Mouse (Mus musculus): ENCODE measurements around the gene Gpr137b. TPM values are rescaled to one million over a fixed set of nuclear protein-coding genes. Genes with fewer than 3 reads are reported as not detected.
A peak's percentile ranks its signal among the peaks of the same experiment; 100 is the strongest.
"Not testable (repeated sequence)": the region's sequence is repeated elsewhere in the genome, so short reads cannot be mapped to it uniquely, and the experiment has no call there.

Gene Gpr137b
- polyA plus RNA-seq (2014; fragmentation: Nextera tagmentation; extraction: Ambion mirVana): 18.5 and 21.5 TPM in 2 replicates

DNA sequence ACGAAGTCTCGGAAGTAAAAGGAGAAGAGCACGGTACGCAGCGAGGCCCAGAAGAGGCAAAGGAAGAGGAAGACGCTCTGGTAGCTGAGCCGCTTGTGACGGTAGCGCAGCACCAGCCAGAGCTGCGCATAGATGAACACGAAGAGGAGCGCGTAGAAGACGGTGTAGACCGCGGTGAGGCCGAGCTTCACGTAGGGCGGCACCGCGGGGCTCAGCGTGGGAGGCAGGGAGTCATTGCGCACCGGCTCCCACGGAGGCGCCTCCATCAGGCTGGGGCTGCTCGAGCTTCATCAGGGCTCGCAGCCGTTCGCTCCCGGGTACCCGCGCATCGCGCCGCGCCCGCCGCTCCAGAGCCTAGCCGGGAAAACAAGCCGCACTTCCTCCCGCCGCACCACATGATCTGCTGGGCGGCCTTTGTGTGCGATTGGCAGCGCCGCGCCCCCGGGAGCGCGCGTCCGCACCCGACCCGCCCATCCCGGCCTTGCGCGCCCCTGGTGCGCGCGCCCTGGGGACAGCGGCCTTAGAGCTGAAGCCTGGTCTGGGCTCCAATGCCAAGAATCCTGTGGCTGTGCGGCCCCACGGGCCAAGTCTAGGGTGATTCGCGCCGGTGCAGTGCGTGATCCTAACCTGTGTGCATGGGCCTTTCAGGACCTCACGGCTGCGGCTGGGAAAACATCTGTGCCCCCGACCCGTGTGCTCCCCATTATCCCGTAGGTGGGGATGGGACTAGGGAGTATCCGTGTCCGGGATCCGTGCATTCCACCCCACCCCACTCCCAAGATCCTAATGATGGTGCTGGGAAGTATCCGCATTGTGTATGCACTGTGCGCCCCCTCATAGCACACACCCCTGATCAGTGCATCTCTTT is at the start of gene Gpr137b:
Gpr137b (minus strand) TSS at position 787 of the 868 bp plus-strand sequence.
- WGBS: under 1% methylated on average over 26 of the region's 78 CpGs
- H3K4me2 ChIP-seq (ENCODE audit: low read depth, low read length): peak within 1 kb of the TSS; percentile 38
- peak within 1 kb of the TSS; percentile 31 for H3K4me3 ChIP-seq (ENCODE audit: low read depth, low read length)
- H3K9me3 ChIP-seq (replicated peaks; ENCODE audit: control insufficient read depth, low read length); H3K27ac ChIP-seq (replicated peaks; ENCODE audit: low read depth, low read length); H3K4me1 ChIP-seq (ENCODE audit: control insufficient read depth, insufficient read depth, low read length); H3K27me3 ChIP-seq (ENCODE audit: control insufficient read depth, insufficient read depth, low read length); H3K36me3 ChIP-seq (replicated peaks; ENCODE audit: control insufficient read depth, insufficient read depth, low read depth, low read length); H3K9ac ChIP-seq (replicated peaks; ENCODE audit: low read length): not testable (repeated sequence)
- ATAC-seq (replicated peaks; ENCODE audit: insufficient number of reproducible peaks, low FRiP score, low TSS enrichment, low read depth) (peak; percentile 89), DNase-seq (ENCODE audit: low spot score) (peak; percentile 46)

DNA sequence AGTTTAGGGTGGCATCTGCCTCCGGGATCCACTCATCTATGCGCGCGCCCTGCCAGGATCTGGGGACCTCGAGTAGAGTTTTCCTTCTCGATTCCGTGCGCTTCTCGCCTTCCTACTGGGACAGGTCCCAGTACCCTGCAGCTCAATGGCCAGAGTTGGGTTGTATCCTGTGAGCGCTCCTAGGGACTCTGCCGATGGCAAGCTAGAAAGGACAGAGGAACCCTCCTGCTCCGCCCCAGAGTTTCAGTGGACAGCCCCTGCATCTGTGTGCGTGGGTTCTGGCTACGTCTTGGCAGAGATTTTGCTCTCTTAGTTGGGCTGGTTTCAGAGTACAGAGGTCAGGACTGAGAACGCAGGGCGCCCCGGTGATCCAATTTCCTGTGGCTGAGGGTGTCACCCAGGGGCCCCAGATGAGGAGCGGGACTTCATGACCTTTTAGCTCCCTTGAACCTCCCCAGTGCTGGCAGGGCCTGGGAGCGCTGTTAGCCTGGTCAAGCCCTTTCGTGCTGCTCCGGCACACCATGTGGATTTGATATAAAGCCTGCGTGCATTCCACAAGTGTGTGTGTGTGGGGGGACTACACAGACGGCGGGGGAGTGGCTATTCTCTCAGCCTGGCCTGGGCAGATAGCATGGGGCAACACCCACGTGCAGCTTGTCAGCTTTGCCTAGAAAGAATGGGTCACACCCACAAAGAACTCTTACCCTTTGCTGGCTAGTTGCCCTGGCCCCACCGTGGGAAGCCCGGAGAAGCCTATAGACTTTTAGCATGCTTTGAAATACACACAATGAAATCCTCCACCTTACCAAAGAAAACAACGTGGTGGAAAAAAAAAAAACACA is 44.5 kb upstream of the Gpr137b start:
- peak; percentile 57 for DNase-seq (ENCODE audit: low spot score)
- not testable (repeated sequence) for H3K4me2 ChIP-seq (ENCODE audit: low read depth, low read length)

DNA sequence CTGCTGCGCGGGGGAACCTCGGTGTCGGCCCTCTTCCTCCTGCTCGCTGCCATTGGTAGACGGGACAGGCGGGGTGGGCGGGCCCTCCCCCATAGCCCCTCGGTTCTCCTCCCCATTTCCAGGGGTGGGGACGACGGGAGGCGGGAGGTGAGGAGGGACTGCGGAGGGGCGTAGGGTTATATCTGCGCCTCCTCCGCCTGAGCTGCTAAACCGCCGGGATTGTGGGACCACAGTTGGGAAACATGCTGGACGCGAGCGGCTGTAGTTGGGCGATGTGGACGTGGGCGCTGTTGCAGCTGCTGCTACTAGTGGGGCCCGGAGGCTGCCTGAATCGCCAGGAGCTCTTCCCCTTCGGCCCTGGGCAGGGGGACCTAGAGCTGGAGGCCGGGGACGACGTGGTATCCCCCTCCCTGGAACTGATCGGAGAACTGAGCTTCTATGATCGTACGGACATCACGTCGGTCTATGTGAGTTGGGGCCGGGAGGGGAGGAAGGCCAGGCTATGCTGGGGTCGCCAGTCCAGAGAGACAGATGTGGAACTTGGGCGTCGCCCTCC is 43.7 kb upstream of the Gpr137b start, which contains the start of gene Nid1:
Nid1 (plus strand) TSS at position 92 of the 556 bp plus-strand sequence.
- not testable (repeated sequence) for H3K4me1 ChIP-seq (ENCODE audit: control insufficient read depth, insufficient read depth, low read length); H3K27me3 ChIP-seq (ENCODE audit: control insufficient read depth, insufficient read depth, low read length); H3K9me3 ChIP-seq (replicated peaks; ENCODE audit: control insufficient read depth, low read length); H3K27ac ChIP-seq (replicated peaks; ENCODE audit: low read depth, low read length); H3K36me3 ChIP-seq (replicated peaks; ENCODE audit: control insufficient read depth, insufficient read depth, low read depth, low read length); H3K4me2 ChIP-seq (ENCODE audit: low read depth, low read length); H3K9ac ChIP-seq (replicated peaks; ENCODE audit: low read length)
- ATAC-seq (replicated peaks; ENCODE audit: insufficient number of reproducible peaks, low FRiP score, low TSS enrichment, low read depth): peak; percentile 81
- WGBS: 0% methylated on average over 24 of the region's 39 CpGs
- peak; percentile 22 for DNase-seq (ENCODE audit: low spot score)
- peak within 1 kb of the TSS; percentile 21 for H3K4me3 ChIP-seq (ENCODE audit: low read depth, low read length)

More for the DNA sequence above, 44.5 kb upstream of the Gpr137b start:
- H3K27me3 ChIP-seq (ENCODE audit: control insufficient read depth, insufficient read depth, low read length); H3K9ac ChIP-seq (replicated peaks; ENCODE audit: low read length); H3K27ac ChIP-seq (replicated peaks; ENCODE audit: low read depth, low read length); H3K9me3 ChIP-seq (replicated peaks; ENCODE audit: control insufficient read depth, low read length); H3K36me3 ChIP-seq (replicated peaks; ENCODE audit: control insufficient read depth, insufficient read depth, low read depth, low read length); H3K4me1 ChIP-seq (ENCODE audit: control insufficient read depth, insufficient read depth, low read length): not testable (repeated sequence)
- H3K4me3 ChIP-seq (ENCODE audit: low read depth, low read length): peak overlapping the region; percentile 21; the same call in 1 of the 2 replicates
- WGBS: 3% methylated on average over 13 of the region's 28 CpGs
- ATAC-seq (replicated peaks; ENCODE audit: insufficient number of reproducible peaks, low FRiP score, low TSS enrichment, low read depth): peak; percentile 66

DNA sequence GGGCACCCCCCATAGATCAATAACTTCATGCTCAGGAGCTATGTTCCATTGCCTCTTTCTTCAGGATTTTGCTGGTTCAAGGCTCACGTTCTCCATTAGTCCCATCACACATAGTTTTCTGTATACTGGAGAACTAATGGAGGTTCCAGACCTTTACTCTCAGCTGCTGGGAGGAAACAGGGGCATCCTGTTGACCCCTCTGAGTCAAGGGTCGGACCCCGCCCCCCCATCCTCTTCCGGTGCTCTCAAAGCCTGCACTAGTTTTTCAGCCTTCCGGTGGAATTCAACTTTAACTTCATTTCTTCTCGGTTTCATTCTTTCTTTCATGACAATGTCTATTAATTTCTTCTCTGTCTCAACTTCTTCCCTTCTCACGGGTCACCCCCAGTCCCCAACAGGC is 42.3 kb upstream of the Gpr137b start:
- H3K36me3 ChIP-seq (replicated peaks; ENCODE audit: control insufficient read depth, insufficient read depth, low read depth, low read length); H3K4me2 ChIP-seq (ENCODE audit: low read depth, low read length); H3K27ac ChIP-seq (replicated peaks; ENCODE audit: low read depth, low read length); ATAC-seq (replicated peaks; ENCODE audit: insufficient number of reproducible peaks, low FRiP score, low TSS enrichment, low read depth); H3K4me3 ChIP-seq (ENCODE audit: low read depth, low read length); DNase-seq (ENCODE audit: low spot score); H3K27me3 ChIP-seq (ENCODE audit: control insufficient read depth, insufficient read depth, low read length); H3K9me3 ChIP-seq (replicated peaks; ENCODE audit: control insufficient read depth, low read length); H3K9ac ChIP-seq (replicated peaks; ENCODE audit: low read length); H3K4me1 ChIP-seq (ENCODE audit: control insufficient read depth, insufficient read depth, low read length): not testable (repeated sequence)
- WGBS: 67% methylated on average over 1 of the region's 7 CpGs

DNA sequence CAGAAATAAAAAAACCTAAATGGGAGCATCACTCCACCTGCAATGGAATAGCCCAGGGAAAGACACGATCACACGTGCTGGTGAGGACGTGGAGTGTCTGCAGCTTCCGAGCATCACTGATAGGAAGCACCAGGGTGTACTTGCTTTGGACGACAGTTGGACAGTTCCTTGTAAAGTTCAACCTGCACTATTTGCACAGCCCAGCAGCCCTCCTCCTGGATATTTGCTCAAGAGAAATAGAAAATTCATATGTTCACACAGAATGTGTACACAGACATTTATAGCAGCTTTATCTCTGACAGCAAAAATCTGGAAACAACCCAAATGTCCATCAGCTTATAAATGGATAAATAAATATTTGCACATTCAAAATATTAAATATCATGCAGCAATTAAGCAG is 29.5 kb upstream of the Gpr137b start:
- 85% methylated on average over 1 of the region's 5 CpGs for WGBS
- H3K4me2 ChIP-seq (ENCODE audit: low read depth, low read length): not testable (repeated sequence)

DNA sequence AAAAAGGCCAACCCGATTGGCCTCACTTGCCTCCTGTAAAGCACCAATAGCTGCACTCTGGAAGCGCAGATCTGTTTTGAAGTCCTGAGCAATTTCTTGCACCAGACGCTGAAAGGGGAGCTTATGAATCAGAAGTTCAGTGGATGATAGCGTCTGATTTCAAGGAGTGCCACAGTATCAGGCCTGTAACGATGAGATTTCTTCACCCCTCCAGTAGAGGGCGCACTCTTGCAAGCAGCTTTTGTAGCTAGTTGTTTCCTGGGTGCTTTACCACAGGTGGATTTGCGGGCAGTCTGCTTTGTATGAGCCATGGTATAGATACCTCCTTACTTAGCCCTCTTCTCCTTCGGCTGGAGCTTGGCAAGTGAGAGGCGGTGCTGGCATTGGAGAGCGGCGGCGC is 25.0 kb upstream of the Gpr137b start:
- not testable (repeated sequence) for H3K4me3 ChIP-seq (ENCODE audit: low read depth, low read length); H3K9ac ChIP-seq (replicated peaks; ENCODE audit: low read length); DNase-seq (ENCODE audit: low spot score); H3K36me3 ChIP-seq (replicated peaks; ENCODE audit: control insufficient read depth, insufficient read depth, low read depth, low read length); H3K9me3 ChIP-seq (replicated peaks; ENCODE audit: control insufficient read depth, low read length); ATAC-seq (replicated peaks; ENCODE audit: insufficient number of reproducible peaks, low FRiP score, low TSS enrichment, low read depth); H3K4me2 ChIP-seq (ENCODE audit: low read depth, low read length); H3K27ac ChIP-seq (replicated peaks; ENCODE audit: low read depth, low read length); H3K27me3 ChIP-seq (ENCODE audit: control insufficient read depth, insufficient read depth, low read length); H3K4me1 ChIP-seq (ENCODE audit: control insufficient read depth, insufficient read depth, low read length)
- 90% methylated on average over 6 of the region's 12 CpGs for WGBS

More for the DNA sequence above, 29.5 kb upstream of the Gpr137b start:
- H3K36me3 ChIP-seq (replicated peaks; ENCODE audit: control insufficient read depth, insufficient read depth, low read depth, low read length); H3K27me3 ChIP-seq (ENCODE audit: control insufficient read depth, insufficient read depth, low read length); H3K27ac ChIP-seq (replicated peaks; ENCODE audit: low read depth, low read length); ATAC-seq (replicated peaks; ENCODE audit: insufficient number of reproducible peaks, low FRiP score, low TSS enrichment, low read depth); H3K9me3 ChIP-seq (replicated peaks; ENCODE audit: control insufficient read depth, low read length); H3K4me3 ChIP-seq (ENCODE audit: low read depth, low read length); H3K4me1 ChIP-seq (ENCODE audit: control insufficient read depth, insufficient read depth, low read length); H3K9ac ChIP-seq (replicated peaks; ENCODE audit: low read length); DNase-seq (ENCODE audit: low spot score): not testable (repeated sequence)

DNA sequence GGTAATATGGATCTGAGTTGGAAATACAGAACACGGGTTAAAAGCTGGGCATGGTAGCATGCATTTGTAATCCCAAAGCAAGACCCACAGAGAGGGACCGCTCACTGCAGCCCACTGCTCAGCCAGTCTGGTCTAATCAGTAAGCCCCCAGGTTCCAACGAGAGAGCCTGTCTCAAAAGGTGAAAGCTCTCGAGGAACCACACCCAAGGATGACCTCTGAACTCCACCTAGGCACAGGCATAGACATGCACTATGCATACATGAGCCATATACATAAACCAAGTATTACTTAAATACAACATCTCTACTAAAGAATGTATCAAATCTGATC is 22.2 kb upstream of the Gpr137b start:
- H3K4me1 ChIP-seq (ENCODE audit: control insufficient read depth, insufficient read depth, low read length); H3K27ac ChIP-seq (replicated peaks; ENCODE audit: low read depth, low read length); H3K9me3 ChIP-seq (replicated peaks; ENCODE audit: control insufficient read depth, low read length); H3K9ac ChIP-seq (replicated peaks; ENCODE audit: low read length); H3K4me2 ChIP-seq (ENCODE audit: low read depth, low read length); H3K27me3 ChIP-seq (ENCODE audit: control insufficient read depth, insufficient read depth, low read length); H3K36me3 ChIP-seq (replicated peaks; ENCODE audit: control insufficient read depth, insufficient read depth, low read depth, low read length); DNase-seq (ENCODE audit: low spot score); H3K4me3 ChIP-seq (ENCODE audit: low read depth, low read length): not testable (repeated sequence)
- peak; percentile 68; the same call in 1 of the 2 replicates for ATAC-seq (replicated peaks; ENCODE audit: insufficient number of reproducible peaks, low FRiP score, low TSS enrichment, low read depth)
- 78% methylated on average over 2 of the region's 4 CpGs for whole genome bisulfite sequencing
